Mouse (Mus musculus): ENCODE measurements at regions not wholly inside any gene's neighbourhood (a gene's known extent, or its start where the extent isn't known, plus 50 kb on each side); places are given as distances from the start of the nearest gene placed in this dataset.

GRCm38 (mm10) chr6:92316781-92317180 lies 72.3 kb upstream of the Trh start:
- Histone ChIP-seq H3K27ac (replicated peaks) (no peak overlapping the region), H3K27me3 (ENCODE audit: control insufficient read depth, insufficient read depth, low read length) (no peaks in the 10 kb centered on the region), H3K36me3 (ENCODE audit: control insufficient read depth, insufficient read depth, low read length) (no peaks in the 10 kb centered on the region), H3K4me3 (ENCODE audit: low read depth, low read length) (no peak overlapping the region), H3K9ac (ENCODE audit: low read length) (no peak overlapping the region), H3K4me2 (replicated peaks; ENCODE audit: low read depth) (no peak overlapping the region), H3K9me3 (ENCODE audit: control insufficient read depth, low read length) (no peaks in the 10 kb centered on the region), H3K4me1 (replicated peaks; ENCODE audit: control insufficient read depth, insufficient read depth) (no peaks in the 10 kb centered on the region)
- TF ChIP-seq CTCF (IDR thresholded peaks at IDR 0.05; ENCODE audit: low read depth): no peak
- TF ChIP-seq EP300 (optimal IDR thresholded peaks at IDR 0.05): no peak
- 65% methylated on average over 4 of the region's 4 CpGs for WGBS
- ATAC-seq (ENCODE audit: low FRiP score, low TSS enrichment) (peak; percentile 80), DNase-seq (ENCODE audit: low spot score) (peak; percentile 17)

GRCm38 (mm10) chr6:92304109-92304508 lies 59.7 kb upstream of the Trh start:
- WGBS: 49% methylated on average over 4 of the region's 4 CpGs

GRCm38 (mm10) chr6:92303266-92303665 lies 58.8 kb upstream of the Trh start:
- Histone ChIP-seq H3K36me3 (ENCODE audit: control insufficient read depth, insufficient read depth, low read length) (no peaks in the 10 kb centered on the region), H3K4me3 (ENCODE audit: low read depth, low read length) (no peak overlapping the region), H3K27me3 (ENCODE audit: control insufficient read depth, insufficient read depth, low read length) (no peaks in the 10 kb centered on the region), H3K9me3 (ENCODE audit: control insufficient read depth, low read length) (no peaks in the 10 kb centered on the region), H3K4me1 (replicated peaks; ENCODE audit: control insufficient read depth, insufficient read depth) (no peaks in the 10 kb centered on the region), H3K27ac (replicated peaks) (no peak overlapping the region), H3K9ac (ENCODE audit: low read length) (no peak overlapping the region), H3K4me2 (replicated peaks; ENCODE audit: low read depth) (no peak overlapping the region)
- 68% methylated on average over 1 of the region's 1 CpGs for WGBS
- TF ChIP-seq EP300 (optimal IDR thresholded peaks at IDR 0.05) (no peak), CTCF (IDR thresholded peaks at IDR 0.05; ENCODE audit: low read depth) (no peak)
- no peak for DNase-seq (ENCODE audit: low spot score)
- ATAC-seq (ENCODE audit: low FRiP score, low TSS enrichment): no peak

More at GRCm38 (mm10) chr6:92304109-92304508, 59.7 kb upstream of the Trh start:
- TF ChIP-seq CTCF (IDR thresholded peaks at IDR 0.05; ENCODE audit: low read depth): no peak
- TF ChIP-seq EP300 (optimal IDR thresholded peaks at IDR 0.05): no peak
- no peak overlapping the region for H3K9ac ChIP-seq (ENCODE audit: low read length)
- H3K4me2 ChIP-seq (replicated peaks; ENCODE audit: low read depth): no peak overlapping the region
- H3K9me3 ChIP-seq (ENCODE audit: control insufficient read depth, low read length): no peaks in the 10 kb centered on the region
- ATAC-seq (ENCODE audit: low FRiP score, low TSS enrichment) (no peak), DNase-seq (ENCODE audit: low spot score) (no peak)
- no peak overlapping the region for H3K27ac ChIP-seq (replicated peaks)
- H3K4me1 ChIP-seq (replicated peaks; ENCODE audit: control insufficient read depth, insufficient read depth): no peaks in the 10 kb centered on the region
- H3K36me3 ChIP-seq (ENCODE audit: control insufficient read depth, insufficient read depth, low read length): no peaks in the 10 kb centered on the region
- no peak overlapping the region for H3K4me3 ChIP-seq (ENCODE audit: low read depth, low read length)
- no peaks in the 10 kb centered on the region for H3K27me3 ChIP-seq (ENCODE audit: control insufficient read depth, insufficient read depth, low read length)

Data from stomach, postnatal 0 days (tissue).